Mouse (Mus musculus): ENCODE measurements around the gene Gnao1. TPM values are rescaled to one million over a fixed set of nuclear protein-coding genes. Genes with fewer than 3 reads are reported as not detected.

Gnao1 gene
- polyA plus RNA-seq, 1 experiment: 0.46 TPM

- TF ChIP-seq CTCF (IDR thresholded peaks at IDR 0.05; ENCODE audit: low read depth, low read length): no peak
- no peak for TF ChIP-seq POLR2A (IDR thresholded peaks at IDR 0.05; ENCODE audit: borderline replicate concordance, low read depth, low read length)
Observed at GRCm38 (mm10) chr8:93976446-93977211, 166.9 kb downstream of the Gnao1 start.

GRCm38 (mm10) chr8:93980141-93980540 is 170.4 kb downstream of the Gnao1 start:
- Histone ChIP-seq H3K4me1 (ENCODE audit: control insufficient read depth, insufficient read depth, low read length) (peaks cover 5% of the 10 kb centered on the region; the same call in 1 of the 2 replicates), H3K27ac (ENCODE audit: insufficient read depth, low read depth, low read length) (no peak overlapping the region), H3K4me3 (ENCODE audit: insufficient read depth, low read length) (no peak overlapping the region)
- TF ChIP-seq POLR2A (IDR thresholded peaks at IDR 0.05; ENCODE audit: borderline replicate concordance, low read depth, low read length) (no peak), CTCF (IDR thresholded peaks at IDR 0.05; ENCODE audit: low read depth, low read length) (no peak)

More at GRCm38 (mm10) chr8:93976446-93977211, 166.9 kb downstream of the Gnao1 start:
- H3K27ac ChIP-seq (ENCODE audit: insufficient read depth, low read depth, low read length): no peak overlapping the region
- H3K4me1 ChIP-seq (ENCODE audit: control insufficient read depth, insufficient read depth, low read length): no peaks in the 10 kb centered on the region
- no peak overlapping the region for H3K4me3 ChIP-seq (ENCODE audit: insufficient read depth, low read length)

GRCm38 (mm10) chr8:93981679-93982215 is 172.0 kb downstream of the Gnao1 start:
- H3K4me3 ChIP-seq (ENCODE audit: insufficient read depth, low read length): no peak overlapping the region
- TF ChIP-seq CTCF (IDR thresholded peaks at IDR 0.05; ENCODE audit: low read depth, low read length) (no peak), POLR2A (IDR thresholded peaks at IDR 0.05; ENCODE audit: borderline replicate concordance, low read depth, low read length) (no peak)
- H3K4me1 ChIP-seq (ENCODE audit: control insufficient read depth, insufficient read depth, low read length): peaks cover 5% of the 10 kb centered on the region; the same call in 1 of the 2 replicates
- no peak overlapping the region for H3K27ac ChIP-seq (ENCODE audit: insufficient read depth, low read depth, low read length)

GRCm38 (mm10) chr8:93983827-93984226 is 174.1 kb downstream of the Gnao1 start:
- Histone ChIP-seq H3K4me1 (ENCODE audit: control insufficient read depth, insufficient read depth, low read length) (peaks cover 5% of the 10 kb centered on the region; the same call in 1 of the 2 replicates), H3K4me3 (ENCODE audit: insufficient read depth, low read length) (no peak overlapping the region), H3K27ac (ENCODE audit: insufficient read depth, low read depth, low read length) (no peak overlapping the region)
- TF ChIP-seq CTCF (IDR thresholded peaks at IDR 0.05; ENCODE audit: low read depth, low read length) (no peak), POLR2A (IDR thresholded peaks at IDR 0.05; ENCODE audit: borderline replicate concordance, low read depth, low read length) (no peak)

GRCm38 (mm10) chr8:93984731-93985130 is 175.0 kb downstream of the Gnao1 start:
- H3K4me3 ChIP-seq (ENCODE audit: insufficient read depth, low read length): no peak overlapping the region
- H3K27ac ChIP-seq (ENCODE audit: insufficient read depth, low read depth, low read length): no peak overlapping the region
- TF ChIP-seq POLR2A (IDR thresholded peaks at IDR 0.05; ENCODE audit: borderline replicate concordance, low read depth, low read length) (no peak), CTCF (IDR thresholded peaks at IDR 0.05; ENCODE audit: low read depth, low read length) (no peak)
- H3K4me1 ChIP-seq (ENCODE audit: control insufficient read depth, insufficient read depth, low read length): peaks cover 5% of the 10 kb centered on the region; the same call in 1 of the 2 replicates

- Histone ChIP-seq H3K27ac (ENCODE audit: insufficient read depth, low read depth, low read length) (no peak overlapping the region), H3K4me3 (ENCODE audit: insufficient read depth, low read length) (no peak overlapping the region), H3K4me1 (ENCODE audit: control insufficient read depth, insufficient read depth, low read length) (peaks cover 3% of the 10 kb centered on the region; the same call in 1 of the 2 replicates)
- TF ChIP-seq CTCF (IDR thresholded peaks at IDR 0.05; ENCODE audit: low read depth, low read length) (no peak), POLR2A (IDR thresholded peaks at IDR 0.05; ENCODE audit: borderline replicate concordance, low read depth, low read length) (no peak)
Observed at GRCm38 (mm10) chr8:93989739-93990138, 180.0 kb downstream of the Gnao1 start.

- TF ChIP-seq CTCF (IDR thresholded peaks at IDR 0.05; ENCODE audit: low read depth, low read length): no peak
- no peak for TF ChIP-seq POLR2A (IDR thresholded peaks at IDR 0.05; ENCODE audit: borderline replicate concordance, low read depth, low read length)
- no peak overlapping the region for H3K27ac ChIP-seq (ENCODE audit: insufficient read depth, low read depth, low read length)
- no peak overlapping the region for H3K4me3 ChIP-seq (ENCODE audit: insufficient read depth, low read length)
- H3K4me1 ChIP-seq (ENCODE audit: control insufficient read depth, insufficient read depth, low read length): no peaks in the 10 kb centered on the region
Observed at GRCm38 (mm10) chr8:93998961-93999360, 189.2 kb downstream of the Gnao1 start.

GRCm38 (mm10) chr8:94004139-94004538 is 194.4 kb downstream of the Gnao1 start:
- H3K4me3 ChIP-seq (ENCODE audit: insufficient read depth, low read length): no peak overlapping the region
- TF ChIP-seq POLR2A (IDR thresholded peaks at IDR 0.05; ENCODE audit: borderline replicate concordance, low read depth, low read length) (no peak), CTCF (IDR thresholded peaks at IDR 0.05; ENCODE audit: low read depth, low read length) (no peak)
- peaks cover 7% of the 10 kb centered on the region for H3K4me1 ChIP-seq (ENCODE audit: control insufficient read depth, insufficient read depth, low read length)
- no peak overlapping the region for H3K27ac ChIP-seq (ENCODE audit: insufficient read depth, low read depth, low read length)

GRCm38 (mm10) chr8:94009243-94009845 is 199.6 kb downstream of the Gnao1 start:
- Histone ChIP-seq H3K4me3 (ENCODE audit: insufficient read depth, low read length) (no peak overlapping the region), H3K27ac (ENCODE audit: insufficient read depth, low read depth, low read length) (no peak overlapping the region), H3K4me1 (ENCODE audit: control insufficient read depth, insufficient read depth, low read length) (peaks cover 12% of the 10 kb centered on the region)
- no peak for TF ChIP-seq CTCF (IDR thresholded peaks at IDR 0.05; ENCODE audit: low read depth, low read length)
- no peak for TF ChIP-seq POLR2A (IDR thresholded peaks at IDR 0.05; ENCODE audit: borderline replicate concordance, low read depth, low read length)
